Mouse (Mus musculus) cortical plate, adult 2 months (tissue): ENCODE results near the gene Nanos1.

Experiments
- CTCF ChIP-seq: fragments of 200-500 bp; IDR thresholded peaks from 2 replicates; pipeline ENCODE4 v1.5.1; 2011; ENCODE audit warnings: mild to moderate bottlenecking, control low read depth, low read length; ENCODE audit not compliant: insufficient read depth; ENCODE audit errors: extremely low read depth
- POLR2A ChIP-seq: fragments of 200-500 bp; IDR thresholded peaks from 2 replicates; pipeline ENCODE4 v1.6.1; 2011; ENCODE audit warnings: mild to moderate bottlenecking, low read length, control low read depth; ENCODE audit not compliant: insufficient read depth; ENCODE audit errors: extremely low read depth

DNA sequence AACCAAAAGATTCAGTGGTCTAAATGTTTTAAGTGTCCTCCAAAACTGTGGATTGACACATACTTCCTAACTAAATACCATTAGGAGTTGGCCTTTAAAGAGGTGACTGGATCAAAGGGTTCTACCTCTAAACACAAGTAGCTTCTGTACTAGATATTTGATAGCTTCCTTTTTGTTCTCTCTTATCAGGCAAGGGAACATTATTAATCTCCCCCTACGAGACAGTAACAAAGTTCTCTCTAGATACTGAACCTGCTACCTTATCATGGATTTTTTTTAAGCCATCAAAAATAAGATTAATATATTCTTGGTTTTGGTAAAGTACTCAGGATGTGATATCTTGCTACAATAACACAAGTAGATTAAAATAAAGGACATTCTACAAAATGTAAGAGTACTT lies 28.9 kb downstream of the Nanos1 start:
- TF ChIP-seq POLR2A (no peak), CTCF (no peak)
